Mouse (Mus musculus): Measurements from ENCODE around the gene Gm5416.
"Not testable (repeated sequence)": the region's sequence is repeated elsewhere in the genome, so short reads cannot be mapped to it uniquely, and the experiment has no call there.

Gm5416 gene

DNA sequence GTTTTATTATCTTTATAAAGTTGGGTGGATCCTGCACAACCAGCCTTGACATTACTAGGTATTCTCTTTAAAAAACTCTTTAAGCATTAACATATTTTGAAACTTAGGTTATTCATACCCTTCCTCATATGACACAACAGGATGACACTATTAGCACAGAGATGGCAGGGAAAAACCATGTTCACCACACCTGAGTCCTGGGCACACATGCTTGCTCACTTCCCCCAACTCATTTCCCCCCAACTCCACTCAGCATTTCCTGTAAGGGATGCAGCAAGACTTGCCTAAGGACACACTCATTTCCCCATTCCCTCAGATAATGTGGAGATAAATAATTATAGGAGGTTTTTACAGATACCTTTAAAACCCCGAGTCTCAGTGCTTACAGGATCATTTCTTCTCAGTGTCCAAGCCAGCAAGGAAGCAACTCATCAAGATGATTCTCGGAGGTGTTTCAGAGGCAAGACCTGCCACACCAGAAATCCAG, at the start of gene Gm5416:
Gm5416 (plus strand) TSS at position 437 of the 487 bp plus-strand sequence.
- no peak for DNase-seq

DNA sequence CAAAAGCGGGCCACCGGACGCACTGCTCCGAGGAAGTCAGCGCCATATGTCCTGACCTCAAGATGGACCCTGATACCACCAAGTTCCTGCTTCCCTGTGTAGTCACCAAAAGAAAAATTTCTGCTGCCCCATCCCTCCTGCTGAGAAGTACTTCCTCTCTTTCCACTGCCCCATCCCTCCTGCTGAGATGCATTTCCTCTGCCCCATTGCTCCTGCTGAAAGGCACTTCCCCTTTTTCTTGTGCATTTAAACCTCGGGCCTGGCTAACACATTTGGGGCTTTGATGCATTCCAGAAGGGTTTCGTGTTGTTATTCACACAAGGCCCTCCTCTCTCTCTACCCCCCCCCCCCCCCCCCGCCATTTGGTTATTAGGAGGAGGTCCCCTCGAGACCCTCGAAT, 42.4 kb upstream of the Gm5416 start:
- not testable (repeated sequence) for DNase-seq

DNA sequence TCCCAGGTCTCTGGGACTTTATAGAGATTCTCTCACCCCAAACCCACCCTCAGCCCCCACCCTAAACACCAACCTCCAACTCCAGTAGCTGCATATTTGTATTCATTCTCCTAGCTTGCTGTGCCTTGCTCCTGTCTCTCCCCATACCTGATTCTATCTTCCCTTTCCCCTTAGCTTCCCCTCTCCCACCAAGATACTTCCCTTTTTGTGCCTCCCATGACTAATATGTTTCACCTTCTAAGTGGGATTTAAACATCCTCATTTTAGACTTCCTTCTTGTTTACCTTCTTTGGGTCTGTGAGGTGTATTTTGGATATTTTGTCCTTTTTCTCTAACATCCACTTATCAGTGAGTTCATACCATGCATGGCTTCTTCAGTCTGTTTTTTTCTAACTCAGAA, 34.1 kb upstream of the Gm5416 start:
- DNase-seq = no peak

DNA sequence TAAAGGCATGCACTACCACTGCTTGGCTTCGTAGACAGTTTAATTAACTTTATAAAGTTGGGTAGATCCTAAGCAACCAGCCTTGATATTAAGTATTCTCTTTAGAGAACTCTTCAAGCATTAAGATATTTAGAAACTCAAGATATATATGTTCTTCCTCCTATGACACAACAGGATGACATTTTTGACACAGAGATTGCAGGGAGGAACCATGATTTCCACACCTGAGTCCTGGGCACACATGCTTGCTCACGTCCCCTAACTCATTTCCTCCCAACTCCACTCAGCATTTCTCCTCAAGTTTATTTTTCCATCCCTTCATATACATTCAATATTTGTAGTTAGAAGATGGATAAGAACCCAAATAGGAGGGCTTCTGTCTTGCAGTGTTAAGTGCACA, 30.3 kb upstream of the Gm5416 start:
- DNase-seq = no peak

DNA sequence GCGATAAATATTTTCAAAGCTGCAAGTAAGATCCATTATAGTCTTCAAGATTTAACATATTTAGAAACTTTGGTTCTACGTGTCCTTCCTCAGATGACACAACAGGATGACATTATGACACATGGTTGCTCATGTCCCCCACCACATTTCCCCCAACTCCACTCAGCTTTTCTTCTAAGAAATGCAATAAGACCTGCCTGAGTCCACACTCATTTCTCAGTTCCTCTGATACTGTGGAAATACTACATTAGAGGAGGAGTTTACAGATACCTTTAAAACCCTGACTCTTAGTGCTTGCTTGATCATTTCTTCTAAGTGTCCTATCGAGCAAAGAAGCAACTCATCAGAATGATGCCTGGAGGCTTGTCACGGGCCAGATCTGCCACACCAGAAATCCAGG, 26.3 kb upstream of the Gm5416 start, which contains the start of gene Gm5483:
Gm5483 (plus strand) TSS at position 301 of the 400 bp plus-strand sequence.
- not testable (repeated sequence) for DNase-seq

DNA sequence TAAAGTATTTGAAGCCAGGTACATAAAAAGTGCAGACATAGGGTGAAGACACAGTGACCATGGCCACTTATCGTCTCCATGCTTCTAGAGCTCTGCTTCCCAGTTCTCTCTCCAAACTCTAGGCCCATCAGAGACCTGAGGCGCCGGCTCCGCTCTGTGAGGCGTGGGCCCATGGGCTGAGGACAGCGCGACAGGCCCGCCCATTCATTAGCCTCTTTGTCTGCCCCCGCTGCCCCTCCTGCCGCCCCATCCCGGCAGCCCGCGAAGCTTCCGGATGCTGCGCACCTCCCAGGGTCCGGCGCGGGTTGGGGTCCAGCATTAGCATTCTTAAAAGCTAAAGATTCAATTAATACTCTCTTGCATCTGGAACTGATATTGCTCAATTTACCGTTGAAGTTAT, 11.0 kb upstream of the Gm5416 start:
- no peak for DNase-seq

DNA sequence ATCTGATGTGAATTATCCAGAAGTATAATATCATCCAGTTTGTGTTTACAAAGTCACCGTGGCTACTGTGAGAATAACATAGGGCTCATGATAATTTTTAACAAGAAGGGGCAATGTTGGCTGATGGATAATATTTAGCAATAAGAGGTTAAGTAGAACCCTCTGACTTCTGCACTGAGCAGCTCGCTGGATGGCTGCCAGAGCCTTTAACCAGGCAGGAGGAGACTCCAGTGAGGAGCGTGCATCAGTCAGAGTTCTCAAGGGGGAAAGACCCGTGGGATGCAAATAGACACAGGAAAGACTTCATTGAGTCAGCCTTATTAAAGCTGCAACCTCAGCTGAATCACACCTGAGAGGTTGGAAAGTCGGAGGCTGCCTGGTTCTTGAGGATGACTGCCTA, 6.4 kb upstream of the Gm5416 start:
- DNase-seq = no peak

DNA sequence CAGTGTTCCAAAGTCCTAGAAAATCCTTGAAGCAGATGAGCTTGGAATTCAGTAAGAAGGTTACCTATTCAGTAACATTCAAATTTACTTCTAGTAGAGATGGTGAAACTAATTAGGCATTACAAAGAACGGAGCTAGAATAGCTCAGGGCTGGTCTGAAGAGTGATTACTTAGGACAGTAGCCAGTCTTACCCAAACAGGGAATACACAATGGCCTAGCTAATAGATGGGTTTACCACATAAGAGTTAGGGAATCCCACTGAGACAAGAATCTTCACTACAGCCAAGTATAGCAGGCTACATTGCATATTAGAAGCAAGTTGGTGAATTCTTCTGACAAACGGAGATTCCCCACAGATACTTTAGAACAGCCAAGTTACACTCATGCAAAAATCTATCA, 4.5 kb upstream of the Gm5416 start:
- not testable (repeated sequence) for DNase-seq

DNA sequence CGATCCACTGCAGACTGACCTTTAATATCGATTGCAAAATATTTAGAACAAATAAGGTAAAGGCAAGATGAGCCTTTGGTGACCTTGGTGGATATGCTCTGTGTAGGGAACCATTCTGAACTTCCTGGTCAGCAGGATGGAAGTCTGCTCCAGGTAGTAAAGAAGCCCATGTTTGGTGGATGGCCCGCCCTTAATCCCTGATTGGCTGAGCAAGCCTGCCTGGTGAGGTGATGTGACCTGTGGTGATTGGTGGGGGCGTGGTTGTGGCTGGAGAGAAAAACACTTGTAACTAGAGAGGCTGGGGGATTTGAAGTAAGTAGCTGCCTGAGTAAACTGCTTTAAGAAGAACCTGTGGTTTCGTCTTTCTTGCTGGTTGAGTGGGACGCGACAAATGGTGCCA, 11.0 kb downstream of the Gm5416 start, which contains the start of gene 2010005H15Rik:
2010005H15Rik (plus strand) TSS at position 301 of the 400 bp plus-strand sequence.
- not testable (repeated sequence) for DNase-seq

DNA sequence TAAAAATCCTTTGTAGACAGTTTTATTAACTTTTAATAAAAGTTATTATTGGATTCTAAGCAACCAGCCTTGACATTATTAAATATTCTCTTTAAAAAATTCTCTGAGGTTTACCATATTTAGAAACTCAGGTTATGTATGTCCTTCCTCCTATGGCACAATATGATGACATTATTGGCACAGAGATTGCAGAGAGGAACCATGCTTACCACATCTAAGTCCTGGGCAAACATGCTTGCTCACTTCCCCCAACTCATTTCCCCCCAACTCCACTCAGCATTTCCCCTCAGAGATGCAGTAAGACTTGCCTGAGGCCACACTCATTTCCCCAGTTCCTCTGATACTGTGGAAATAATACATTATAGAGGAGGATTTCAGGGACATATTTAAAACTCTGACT, 50.4 kb downstream of the Gm5416 start:
- DNase-seq = not testable (repeated sequence)

All from B cell, adult 2 months (primary cell).